Mouse (Mus musculus) lung, embryonic 14.5 days (tissue): ENCODE data around the gene Rad9b. TPM values are rescaled to one million over a fixed set of nuclear protein-coding genes. Genes with fewer than 3 reads are reported as not detected.

Experiments used
- ATAC-seq: fragments of 200-750 bp; cut with Nextera tagmentation; 2 replicates; pipeline ENCODE4 v1.8.0; 2017; ENCODE audit warnings: mild to moderate bottlenecking, moderate TSS enrichment, moderate library complexity; ENCODE audit not compliant: insufficient read depth
- DNase-seq: peaks from one replicate; pipeline ENCODE4 v3.0.0-alpha.2; 2015
- H3K27ac ChIP-seq: fragments of 300-500 bp; sonication (generic); 2 replicates; pipeline ENCODE4 v1.5.1; 2014; ENCODE audit warnings: low read depth, mild to moderate bottlenecking, moderate library complexity
- H3K27me3 ChIP-seq: fragments of 300-500 bp; sonication (generic); 2 replicates; pipeline ENCODE4 v1.6.1; 2014; ENCODE audit warnings: low read length, control low read depth; ENCODE audit not compliant: insufficient read depth
- H3K36me3 ChIP-seq: fragments of 300-500 bp; sonication (generic); 2 replicates; pipeline ENCODE4 v1.6.1; 2014; ENCODE audit warnings: control low read depth; ENCODE audit not compliant: insufficient read depth
- H3K4me1 ChIP-seq: fragments of 300-500 bp; sonication (generic); 2 replicates; pipeline ENCODE4 v1.6.1; 2014; ENCODE audit warnings: antibody characterized with exemption, control low read depth; ENCODE audit not compliant: insufficient read depth
- H3K4me2 ChIP-seq: fragments of 300-500 bp; sonication (generic); 2 replicates; pipeline ENCODE4 v1.6.1; 2014; ENCODE audit warnings: mild to moderate bottlenecking
- H3K4me3 ChIP-seq: fragments of 300-500 bp; sonication (generic); 2 replicates; pipeline ENCODE4 v1.5.1; 2014; ENCODE audit warnings: low read depth, low read length
- H3K9ac ChIP-seq: fragments of 300-500 bp; sonication (generic); 2 replicates; pipeline ENCODE4 v1.6.1; 2014
- H3K9me3 ChIP-seq: fragments of 300-500 bp; sonication (generic); 2 replicates; pipeline ENCODE4 v1.6.1; 2016; ENCODE audit warnings: low read depth, low read length, control low read depth
- CTCF ChIP-seq: IDR thresholded peaks from 2 replicates; pipeline ENCODE4 v1.5.1; 2016; ENCODE audit warnings: antibody characterized with exemption, low read depth
- WGBS: fragments of 180-500 bp; shearing (Covaris S2); extraction: QIAGEN DNeasy Blood & Tissue Kit; methylation state at CpG from one replicate; pipeline ENCODE4 v1.1.7; 2014; 5-methylcytosine and 5-hydroxymethylcytosine counted together
- polyA plus RNA-seq: library from polyadenylated mRNA; unstranded; fragments of >200 nt; fragmentation: Nextera tagmentation; extraction: Ambion mirVana; gene quantifications from 2 replicates; pipeline ENCODE4 v1.2.1, GENCODE M21; 2014

Gene Rad9b
- polyA plus RNA-seq, 1 experiment from 2014 or later: 5.3 TPM

GRCm38 (mm10) chr5:122312346-122312745 lies 41.7 kb downstream of the Rad9b start:
- TF ChIP-seq CTCF: no peak
- H3K4me1 ChIP-seq: 0 out of 2 replicates have a peak, but pooled peaks cover 2% of the 10 kb centered on the region
- no peak overlapping the region for H3K4me3 ChIP-seq
- ATAC-seq: no peak
- no peaks in the 10 kb centered on the region for H3K9me3 ChIP-seq
- H3K27me3 ChIP-seq: no peaks in the 10 kb centered on the region
- DNase-seq: no peak
- peaks cover 35% of the 10 kb centered on the region; the same call in 1 of the 2 replicates for H3K36me3 ChIP-seq
- H3K27ac ChIP-seq: no peak overlapping the region
- 75% methylated on average over 4 of the region's 4 CpGs for WGBS
- no peak overlapping the region for H3K4me2 ChIP-seq
- no peak overlapping the region for H3K9ac ChIP-seq

- no peaks in the 10 kb centered on the region for H3K27me3 ChIP-seq
These were observed 42.3 kb downstream of the Rad9b start for GRCm38 (mm10) chr5:122311692-122312091.

DNA sequence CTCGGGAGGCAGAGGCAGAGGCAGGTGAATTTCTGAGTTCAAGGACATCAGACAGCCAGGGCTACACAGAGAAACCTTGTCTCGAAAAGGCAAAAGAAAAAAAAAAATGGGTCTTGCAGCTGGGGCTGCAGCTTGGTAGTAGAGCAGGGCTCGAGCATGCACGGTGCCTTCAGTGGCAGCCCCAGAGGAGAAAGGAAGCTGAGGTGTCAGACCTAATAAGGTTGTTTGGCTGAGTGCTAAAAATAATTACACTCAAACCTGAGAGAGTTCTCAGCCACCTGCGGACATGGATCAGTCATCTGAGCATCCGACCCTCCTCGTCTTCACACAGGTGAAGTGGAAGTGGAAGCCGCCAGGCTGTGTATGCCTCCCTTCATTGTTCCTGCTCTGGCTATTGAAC lies 43.3 kb downstream of the Rad9b start:
- WGBS: 82% methylated on average over 8 of the region's 8 CpGs
- DNase-seq (no peak), ATAC-seq (no peak)
- H3K4me3 ChIP-seq: no peak overlapping the region
- H3K4me1 ChIP-seq: 0 out of 2 replicates have a peak, but pooled peaks cover 2% of the 10 kb centered on the region
- H3K4me2 ChIP-seq: no peak overlapping the region
- no peak for TF ChIP-seq CTCF
- H3K9ac ChIP-seq: no peak overlapping the region
- H3K9me3 ChIP-seq: no peaks in the 10 kb centered on the region
- H3K27ac ChIP-seq: no peak overlapping the region
- no peaks in the 10 kb centered on the region for H3K27me3 ChIP-seq
- peaks cover 31% of the 10 kb centered on the region; the same call in 1 of the 2 replicates for H3K36me3 ChIP-seq

More at GRCm38 (mm10) chr5:122311692-122312091, 42.3 kb downstream of the Rad9b start:
- TF ChIP-seq CTCF: no peak
- Histone ChIP-seq H3K4me1 (0 out of 2 replicates have a peak, but pooled peaks cover 2% of the 10 kb centered on the region), H3K9ac (no peak overlapping the region), H3K4me3 (no peak overlapping the region), H3K4me2 (no peak overlapping the region), H3K36me3 (peaks cover 31% of the 10 kb centered on the region; the same call in 1 of the 2 replicates), H3K9me3 (no peaks in the 10 kb centered on the region), H3K27ac (no peak overlapping the region)
- ATAC-seq: no peak
- 73% methylated on average over 7 of the region's 7 CpGs for WGBS
- DNase-seq: no peak

- WGBS: 75% methylated on average over 3 of the region's 3 CpGs
- Histone ChIP-seq H3K27ac (no peak overlapping the region), H3K4me2 (no peak overlapping the region), H3K36me3 (peaks cover 20% of the 10 kb centered on the region; the same call in 1 of the 2 replicates), H3K9ac (no peak overlapping the region), H3K4me1 (no peaks in the 10 kb centered on the region), H3K27me3 (no peaks in the 10 kb centered on the region), H3K9me3 (no peaks in the 10 kb centered on the region), H3K4me3 (no peak overlapping the region)
- TF ChIP-seq CTCF: no peak
- no peak for ATAC-seq
- DNase-seq: no peak
These were observed 47.5 kb downstream of the Rad9b start for GRCm38 (mm10) chr5:122306536-122306935.

GRCm38 (mm10) chr5:122305472-122305871 lies 48.6 kb downstream of the Rad9b start:
- Histone ChIP-seq H3K9ac (no peak overlapping the region), H3K4me3 (no peak overlapping the region), H3K9me3 (no peaks in the 10 kb centered on the region), H3K4me1 (no peaks in the 10 kb centered on the region), H3K36me3 (peaks cover 13% of the 10 kb centered on the region; the same call in 1 of the 2 replicates), H3K27me3 (no peaks in the 10 kb centered on the region), H3K4me2 (no peak overlapping the region), H3K27ac (no peak overlapping the region)
- DNase-seq (no peak), ATAC-seq (no peak)
- 92% methylated on average over 7 of the region's 7 CpGs for WGBS
- TF ChIP-seq CTCF: no peak

DNA sequence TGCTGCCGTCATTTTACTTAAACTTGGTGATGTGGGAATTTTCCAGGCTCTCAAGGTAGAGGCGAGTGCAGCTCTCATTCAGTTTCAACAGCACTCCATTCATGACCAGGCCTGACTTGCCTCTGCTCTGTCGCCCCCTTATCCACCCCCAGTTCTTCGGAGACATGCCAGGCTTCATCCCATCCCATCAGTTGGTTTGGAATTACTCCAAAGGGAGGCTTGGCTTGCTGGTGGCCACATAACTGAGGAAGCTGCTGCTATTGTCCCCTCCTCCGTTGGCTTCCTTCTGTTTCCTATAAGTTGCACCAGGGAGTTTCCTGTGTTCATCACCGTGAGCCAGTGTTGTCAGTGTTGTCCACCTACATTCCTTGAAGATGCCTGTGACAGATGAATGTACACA lies 49.5 kb downstream of the Rad9b start:
- H3K4me3 ChIP-seq: no peak overlapping the region
- H3K27me3 ChIP-seq: no peaks in the 10 kb centered on the region
- 66% methylated on average over 6 of the region's 6 CpGs for WGBS
- H3K4me2 ChIP-seq: no peak overlapping the region
- peak; percentile 59 for DNase-seq
- no peak for TF ChIP-seq CTCF
- no peak for ATAC-seq
- H3K4me1 ChIP-seq: no peaks in the 10 kb centered on the region
- H3K9me3 ChIP-seq: no peaks in the 10 kb centered on the region
- H3K36me3 ChIP-seq: peaks cover 10% of the 10 kb centered on the region; the same call in 1 of the 2 replicates
- no peak overlapping the region for H3K9ac ChIP-seq
- H3K27ac ChIP-seq: no peak overlapping the region

DNA sequence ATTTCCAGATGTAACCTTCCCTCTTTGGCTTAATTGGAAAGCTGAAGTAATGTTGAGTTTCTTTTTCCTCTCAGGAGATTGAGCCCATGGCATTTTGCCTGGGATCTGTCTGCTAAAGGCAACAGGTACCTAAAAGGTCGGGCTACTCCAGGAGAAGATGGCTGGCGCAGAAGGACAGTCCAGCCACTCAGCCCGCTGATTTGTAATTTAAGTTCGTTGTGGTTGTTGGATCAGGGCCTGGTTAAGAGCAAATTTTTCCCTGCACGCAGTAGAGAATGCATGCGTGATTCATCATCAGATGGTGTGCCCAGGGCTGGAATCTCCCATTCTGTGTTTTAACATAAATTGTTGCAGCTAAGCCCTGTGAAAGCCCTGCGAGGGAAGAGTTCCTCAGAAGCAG lies 50.1 kb downstream of the Rad9b start:
- H3K27ac ChIP-seq: no peak overlapping the region; the same call in 1 of the 2 replicates
- no peaks in the 10 kb centered on the region for H3K27me3 ChIP-seq
- no peaks in the 10 kb centered on the region for H3K9me3 ChIP-seq
- peaks cover 8% of the 10 kb centered on the region; the same call in 1 of the 2 replicates for H3K36me3 ChIP-seq
- 74% methylated on average over 7 of the region's 7 CpGs for WGBS
- H3K4me3 ChIP-seq: no peak overlapping the region
- TF ChIP-seq CTCF: no peak
- no peak overlapping the region for H3K4me2 ChIP-seq
- no peak overlapping the region for H3K9ac ChIP-seq
- ATAC-seq (no peak), DNase-seq (no peak)
- no peaks in the 10 kb centered on the region for H3K4me1 ChIP-seq
